Mouse (Mus musculus) lung, postnatal 0 days (tissue): ENCODE data around the gene Mxd1. TPM values are rescaled to one million over a fixed set of nuclear protein-coding genes. Genes with fewer than 3 reads are reported as not detected.

Experiments
- ATAC-seq: fragments of 200-750 bp; cut with Nextera tagmentation; 2 replicates; pipeline ENCODE4 v1.8.0; 2017; ENCODE audit warnings: moderate library complexity
- DNase-seq: peaks from one replicate; pipeline ENCODE4 v3.0.0-alpha.2; 2016; ENCODE audit warnings: low spot score
- H3K27ac ChIP-seq: fragments of 300-500 bp; sonication (generic); 2 replicates; pipeline ENCODE4 v1.5.1; 2014; ENCODE audit warnings: antibody characterized with exemption, mild to moderate bottlenecking, low read length, mixed read lengths
- H3K27me3 ChIP-seq: fragments of 300-500 bp; sonication (generic); replicated peaks from 2 replicates; pipeline ENCODE4 v1.6.1; 2014; ENCODE audit warnings: low read length, mixed read lengths; ENCODE audit not compliant: insufficient read depth
- H3K36me3 ChIP-seq: fragments of 300-500 bp; sonication (generic); 2 replicates; pipeline ENCODE4 v1.6.1; 2014; ENCODE audit warnings: low read length, mixed read lengths; ENCODE audit not compliant: insufficient read depth
- H3K4me1 ChIP-seq: fragments of 300-500 bp; sonication (generic); 2 replicates; pipeline ENCODE4 v1.6.1; 2014; ENCODE audit warnings: antibody characterized with exemption, low read depth, low read length, mixed read lengths; ENCODE audit not compliant: insufficient read depth
- H3K4me2 ChIP-seq: fragments of 300-500 bp; sonication (generic); replicated peaks from 2 replicates; pipeline ENCODE4 v1.6.1; 2014; ENCODE audit warnings: low read depth, mild to moderate bottlenecking, low read length, moderate library complexity, mixed read lengths
- H3K4me3 ChIP-seq: fragments of 300-500 bp; sonication (generic); 2 replicates; pipeline ENCODE4 v1.5.1; 2014; ENCODE audit warnings: low read depth, low read length
- H3K9ac ChIP-seq: fragments of 300-500 bp; sonication (generic); replicated peaks from 2 replicates; pipeline ENCODE4 v1.6.1; 2014; ENCODE audit warnings: low read depth, mild to moderate bottlenecking
- H3K9me3 ChIP-seq: fragments of 300-500 bp; sonication (generic); 2 replicates; pipeline ENCODE4 v1.6.1; 2016; ENCODE audit warnings: low read length, mixed read lengths
- CTCF ChIP-seq: IDR thresholded peaks from 2 replicates; pipeline ENCODE4 v1.5.1; 2016; ENCODE audit warnings: antibody characterized with exemption, mild to moderate bottlenecking
- EP300 ChIP-seq: IDR thresholded peaks from 2 replicates; pipeline ENCODE4 v1.6.1; 2016; ENCODE audit warnings: antibody characterized with exemption, mild to moderate bottlenecking, control low read depth
- WGBS: fragments of 180-500 bp; shearing (Covaris S2); extraction: QIAGEN DNeasy Blood & Tissue Kit; methylation state at CpG from one replicate; pipeline ENCODE4 v1.1.7; 2014; 5-methylcytosine and 5-hydroxymethylcytosine counted together
- polyA plus RNA-seq: library from polyadenylated mRNA; unstranded; fragments of >200 nt; fragmentation: Nextera tagmentation; extraction: Ambion mirVana; gene quantifications from 2 replicates; pipeline ENCODE4 v1.2.1, GENCODE M21; 2015

Mxd1 gene
- polyA plus RNA-seq, result 16.4 and 17.2 TPM in 2 replicates

DNA sequence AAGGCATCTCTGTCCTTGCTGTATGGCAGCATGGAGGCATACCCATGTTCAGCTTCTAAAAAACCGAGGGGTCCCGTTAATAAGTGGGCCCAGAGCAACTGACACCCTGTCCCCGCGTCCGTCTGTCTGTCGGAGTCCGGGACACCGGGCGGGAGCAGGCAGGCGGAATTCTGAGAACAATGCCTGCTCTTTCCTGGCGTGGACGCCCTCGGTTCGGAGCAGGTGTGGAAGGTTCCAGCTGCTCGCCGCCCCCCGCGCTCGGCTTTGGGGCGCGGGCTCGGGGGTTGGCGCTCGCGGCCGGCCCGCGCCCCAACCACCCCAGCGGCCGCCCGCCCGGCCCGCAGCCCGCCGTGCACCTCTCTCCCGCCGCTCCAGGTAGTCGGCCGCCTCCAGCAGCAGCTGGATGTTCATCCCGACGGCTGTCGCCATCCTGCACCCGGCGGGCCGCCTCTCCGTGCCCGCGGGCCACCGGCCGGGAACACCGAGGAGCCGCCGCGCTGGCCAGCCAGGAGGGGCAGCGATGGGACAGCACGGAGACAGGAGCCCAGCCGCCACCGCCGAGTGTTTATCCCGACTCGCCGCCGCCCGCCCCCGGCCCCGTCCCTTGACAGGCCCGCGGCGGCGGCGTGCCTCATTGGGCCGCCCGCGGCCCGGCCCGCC lies at the start of gene Mxd1:
Gene Mxd1 (minus strand): TSS at position 582 of the 660 bp plus-strand sequence.
- H3K36me3 ChIP-seq, result peaks cover 16% of the 10 kb centered on the region; the same call in 1 of the 2 replicates
- H3K9ac ChIP-seq, result peak within 1 kb of the TSS; percentile 87
- no peaks in the 10 kb centered on the region for H3K9me3 ChIP-seq
- peaks cover 12% of the 10 kb centered on the region; the same call in 1 of the 2 replicates for H3K4me1 ChIP-seq
- WGBS, result 0% methylated on average over 26 of the region's 76 CpGs
- TF ChIP-seq CTCF (no peak; the same call in 1 of the 2 replicates), EP300 (no peak)
- peak within 1 kb of the TSS; percentile 95 for H3K4me2 ChIP-seq
- DNase-seq, result peak; percentile 16
- peak within 1 kb of the TSS; percentile 90 for H3K27ac ChIP-seq
- no peaks in the 10 kb centered on the region for H3K27me3 ChIP-seq
- ATAC-seq, result peak; percentile 3; the same call in 1 of the 2 replicates
- H3K4me3 ChIP-seq, result peak within 1 kb of the TSS; percentile 99

DNA sequence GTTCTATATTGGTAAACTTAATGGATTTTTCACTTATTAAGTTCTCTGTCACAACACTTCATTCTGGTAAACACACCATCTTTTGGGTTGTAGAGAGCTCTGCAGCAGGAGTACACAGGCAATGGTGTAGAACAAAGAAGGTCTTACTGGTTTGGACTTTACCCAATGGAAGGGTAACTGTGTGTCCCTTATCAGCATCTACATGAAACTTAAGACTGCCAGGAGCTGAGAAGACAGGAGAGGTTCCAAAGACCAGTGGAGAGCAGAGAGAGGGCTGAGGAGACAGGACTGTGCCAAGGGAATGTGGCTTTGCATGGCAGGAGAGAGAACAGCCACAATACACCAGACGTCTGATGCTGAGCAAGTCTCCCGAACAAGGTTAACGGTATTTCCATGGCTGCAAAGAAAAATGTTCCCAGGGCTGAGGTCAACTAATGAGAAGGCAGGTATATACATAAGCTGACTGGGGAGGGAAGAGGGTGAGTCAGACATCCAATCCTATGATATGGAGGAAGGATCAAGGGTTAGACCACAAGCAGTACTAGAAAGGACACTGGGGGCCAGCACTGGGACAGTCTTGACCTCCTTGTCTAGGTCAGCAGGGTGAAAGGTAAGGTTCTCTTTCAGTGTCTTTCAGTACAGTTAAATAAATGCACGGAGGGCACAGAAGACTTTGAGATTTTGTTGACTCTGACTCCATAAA lies 39.3 kb upstream of the Mxd1 start:
- no peak for DNase-seq
- no peak overlapping the region for H3K9ac ChIP-seq
- no peak overlapping the region for H3K4me3 ChIP-seq
- no peak overlapping the region for H3K27ac ChIP-seq
- no peaks in the 10 kb centered on the region for H3K4me1 ChIP-seq
- H3K4me2 ChIP-seq, result no peak overlapping the region
- H3K36me3 ChIP-seq, result peaks cover 6% of the 10 kb centered on the region; the same call in 1 of the 2 replicates
- no peaks in the 10 kb centered on the region for H3K27me3 ChIP-seq
- no peak for ATAC-seq
- no peaks in the 10 kb centered on the region for H3K9me3 ChIP-seq
- TF ChIP-seq EP300 (no peak), CTCF (no peak)
- 82% methylated on average over 4 of the region's 4 CpGs for WGBS

DNA sequence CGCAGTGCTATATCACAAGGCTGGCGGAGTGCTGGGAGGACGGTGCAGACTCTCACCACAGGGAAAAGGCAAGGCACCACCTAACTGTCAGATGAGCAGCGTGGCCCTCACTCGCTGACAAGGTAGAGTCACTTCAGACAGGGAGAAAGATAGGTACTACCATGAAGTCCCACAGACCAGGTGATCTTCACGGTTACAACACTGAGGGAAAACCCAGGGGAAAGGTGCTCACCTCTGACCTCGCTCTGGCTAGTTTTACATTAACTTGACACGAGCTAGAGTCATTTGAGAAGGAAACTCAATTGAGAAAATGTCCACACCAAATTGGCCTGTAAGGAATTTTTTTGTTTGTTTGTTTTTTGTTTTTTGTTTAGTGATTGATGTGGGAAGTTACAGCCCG lies 33.6 kb upstream of the Mxd1 start:
- Histone ChIP-seq H3K4me1 (no peaks in the 10 kb centered on the region), H3K4me3 (no peak overlapping the region), H3K27ac (no peak overlapping the region), H3K9me3 (no peaks in the 10 kb centered on the region), H3K36me3 (peaks cover 30% of the 10 kb centered on the region), H3K27me3 (no peaks in the 10 kb centered on the region), H3K9ac (no peak overlapping the region), H3K4me2 (no peak overlapping the region)
- TF ChIP-seq CTCF (no peak), EP300 (no peak)
- WGBS, result 87% methylated on average over 9 of the region's 9 CpGs
- no peak for DNase-seq
- no peak for ATAC-seq

GRCm38 (mm10) chr6:86697903-86698302 lies 28.9 kb upstream of the Mxd1 start:
- Histone ChIP-seq H3K9me3 (no peaks in the 10 kb centered on the region), H3K4me3 (no peak overlapping the region), H3K9ac (no peak overlapping the region), H3K27me3 (no peaks in the 10 kb centered on the region), H3K36me3 (peaks cover 31% of the 10 kb centered on the region), H3K4me2 (no peak overlapping the region), H3K27ac (no peak overlapping the region), H3K4me1 (no peaks in the 10 kb centered on the region)
- ATAC-seq (no peak), DNase-seq (no peak)
- WGBS, result 85% methylated on average over 6 of the region's 6 CpGs
- TF ChIP-seq CTCF (no peak), EP300 (no peak)

- no peak overlapping the region for H3K4me2 ChIP-seq
- DNase-seq (no peak), ATAC-seq (no peak)
- no peak for TF ChIP-seq EP300
- no peak for TF ChIP-seq CTCF
- no peaks in the 10 kb centered on the region for H3K27me3 ChIP-seq
- H3K4me3 ChIP-seq, result no peak overlapping the region
- H3K9me3 ChIP-seq, result no peaks in the 10 kb centered on the region
- 85% methylated on average over 10 of the region's 10 CpGs for WGBS
- peaks cover 28% of the 10 kb centered on the region for H3K36me3 ChIP-seq
- H3K4me1 ChIP-seq, result no peaks in the 10 kb centered on the region
- no peak overlapping the region for H3K27ac ChIP-seq
- H3K9ac ChIP-seq, result no peak overlapping the region
Observed at GRCm38 (mm10) chr6:86696213-86696612, 27.3 kb upstream of the Mxd1 start.

DNA sequence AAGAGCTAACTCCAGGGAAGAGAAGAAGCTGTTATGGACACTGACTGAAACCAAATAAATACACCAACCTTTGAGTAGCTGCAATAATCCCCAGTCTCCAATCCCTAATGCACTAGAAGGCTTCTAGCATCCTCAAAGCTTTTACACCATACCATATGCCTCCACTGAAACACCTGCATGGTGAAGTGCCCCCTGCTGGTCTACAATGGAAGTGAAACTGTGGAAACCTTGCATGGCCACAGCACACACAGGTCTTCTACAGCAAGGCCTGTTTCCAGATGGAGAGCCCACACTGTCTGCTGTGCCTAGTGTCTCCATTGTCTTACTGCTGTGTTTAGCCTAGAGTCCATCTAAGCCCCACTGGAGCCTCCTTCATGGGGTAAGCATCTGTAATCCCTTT lies 25.5 kb upstream of the Mxd1 start:
- Histone ChIP-seq H3K9ac (no peak overlapping the region), H3K4me1 (no peaks in the 10 kb centered on the region), H3K27ac (no peak overlapping the region), H3K4me3 (no peak overlapping the region), H3K4me2 (no peak overlapping the region), H3K9me3 (no peaks in the 10 kb centered on the region), H3K36me3 (peaks cover 21% of the 10 kb centered on the region), H3K27me3 (no peaks in the 10 kb centered on the region)
- DNase-seq, result peak; percentile 56
- no peak for ATAC-seq
- TF ChIP-seq CTCF (peak; percentile 87), EP300 (no peak)
